Mouse (Mus musculus) kidney, postnatal 14 days (tissue): ENCODE data around the gene Msantd3.

Experiments
- DNase-seq: peaks from one replicate; pipeline ENCODE4 v3.0.0; 2022; ENCODE audit warnings: mixed read lengths

Msantd3 gene

GRCm38 (mm10) chr4:48559652-48560051, 19.9 kb downstream of the Msantd3 start:
- DNase-seq, result no peak

DNA sequence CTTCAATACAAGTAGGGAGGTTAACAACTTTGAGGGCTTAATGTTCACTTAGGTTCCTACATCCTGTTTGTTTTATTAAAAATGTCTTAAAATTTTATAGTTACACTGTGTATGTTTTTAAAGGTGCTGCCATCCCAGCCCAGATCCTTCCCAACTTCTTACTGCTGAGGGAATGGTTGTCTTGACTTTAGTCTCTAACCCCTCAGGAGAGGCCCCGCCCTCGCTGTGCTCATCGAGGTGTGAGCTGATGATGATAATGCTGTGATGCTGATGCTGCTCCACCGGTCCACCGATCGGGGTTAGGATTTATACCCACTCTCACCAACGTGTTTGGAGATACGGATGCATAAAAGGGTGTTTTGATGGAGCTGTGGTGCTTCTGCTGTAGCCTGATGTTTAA, 22.1 kb downstream of the Msantd3 start:
- no peak for DNase-seq

GRCm38 (mm10) chr4:48564962-48565361, 25.2 kb downstream of the Msantd3 start:
- DNase-seq, result no peak

DNA sequence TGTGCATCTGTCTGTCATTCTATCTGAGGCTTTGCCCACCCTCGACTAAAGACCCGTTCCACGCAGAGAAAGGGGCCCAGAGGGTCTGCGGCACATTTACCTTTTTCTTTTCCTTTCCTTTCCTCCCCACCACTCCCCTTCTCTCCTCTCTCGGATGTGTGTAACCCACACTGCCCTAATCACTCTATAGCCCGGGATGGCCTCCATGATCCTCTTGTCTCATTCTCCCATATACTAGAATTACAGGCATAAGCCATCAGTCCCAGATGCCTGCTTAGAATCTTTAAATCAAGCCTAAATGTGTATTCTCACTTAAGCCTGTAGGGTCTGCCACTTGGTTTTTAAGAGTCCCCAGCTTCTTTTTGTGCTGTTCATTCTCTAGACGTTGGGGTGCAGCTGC, 36.6 kb downstream of the Msantd3 start:
- DNase-seq, result no peak

DNA sequence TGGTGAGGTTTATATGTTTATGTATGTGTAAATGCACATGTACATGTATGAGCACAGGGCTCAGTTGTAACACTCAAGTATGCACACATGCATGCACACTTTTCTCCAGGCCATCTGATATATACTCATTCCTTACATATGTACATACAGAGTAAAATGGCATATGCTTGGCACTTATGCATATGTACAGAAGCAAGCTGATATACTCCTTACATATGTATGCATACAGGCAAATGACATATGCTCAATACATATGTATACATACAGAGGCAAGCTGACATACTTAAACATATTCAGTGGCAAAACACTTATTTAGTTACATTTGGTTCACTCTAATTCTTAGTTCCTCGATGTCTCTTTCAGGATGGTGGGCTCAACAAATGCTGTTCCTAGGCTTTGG, 38.1 kb downstream of the Msantd3 start:
- DNase-seq, result no peak

GRCm38 (mm10) chr4:48578399-48578798, 38.7 kb downstream of the Msantd3 start:
- DNase-seq, result no peak

- DNase-seq, result no peak
These were observed 39.9 kb downstream of the Msantd3 start for GRCm38 (mm10) chr4:48579475-48580110.

- DNase-seq, result no peak
These were observed 41.5 kb downstream of the Msantd3 start for GRCm38 (mm10) chr4:48581201-48581600.

DNA sequence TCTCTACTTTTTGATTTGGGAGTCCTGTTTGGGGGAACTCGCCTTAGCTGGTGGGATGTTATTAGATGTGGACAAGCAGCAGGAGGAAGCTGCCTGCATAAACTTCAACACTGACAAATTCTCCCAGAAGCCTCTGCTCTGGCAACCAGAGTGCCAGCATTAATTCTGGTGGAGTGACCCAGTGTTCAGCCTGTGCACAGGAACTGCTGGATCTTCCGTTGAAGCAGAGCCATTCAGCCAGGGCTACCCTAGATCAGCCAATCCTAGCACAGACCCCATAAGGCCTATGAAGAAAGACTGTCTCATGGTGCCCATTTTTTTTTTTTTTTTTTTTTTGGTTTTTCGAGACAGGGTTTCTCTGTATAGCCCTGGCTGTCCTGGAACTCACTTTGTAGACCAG, 42.3 kb downstream of the Msantd3 start:
- DNase-seq, result no peak

GRCm38 (mm10) chr4:48582941-48583340, 43.2 kb downstream of the Msantd3 start:
- DNase-seq, result no peak

- peak; percentile 53 for DNase-seq
These were observed 44.9 kb downstream of the Msantd3 start, which contains the start of gene Tmeff1 for GRCm38 (mm10) chr4:48584421-48585240. Tmeff1 (plus strand) TSS chr4:48585174.

DNA sequence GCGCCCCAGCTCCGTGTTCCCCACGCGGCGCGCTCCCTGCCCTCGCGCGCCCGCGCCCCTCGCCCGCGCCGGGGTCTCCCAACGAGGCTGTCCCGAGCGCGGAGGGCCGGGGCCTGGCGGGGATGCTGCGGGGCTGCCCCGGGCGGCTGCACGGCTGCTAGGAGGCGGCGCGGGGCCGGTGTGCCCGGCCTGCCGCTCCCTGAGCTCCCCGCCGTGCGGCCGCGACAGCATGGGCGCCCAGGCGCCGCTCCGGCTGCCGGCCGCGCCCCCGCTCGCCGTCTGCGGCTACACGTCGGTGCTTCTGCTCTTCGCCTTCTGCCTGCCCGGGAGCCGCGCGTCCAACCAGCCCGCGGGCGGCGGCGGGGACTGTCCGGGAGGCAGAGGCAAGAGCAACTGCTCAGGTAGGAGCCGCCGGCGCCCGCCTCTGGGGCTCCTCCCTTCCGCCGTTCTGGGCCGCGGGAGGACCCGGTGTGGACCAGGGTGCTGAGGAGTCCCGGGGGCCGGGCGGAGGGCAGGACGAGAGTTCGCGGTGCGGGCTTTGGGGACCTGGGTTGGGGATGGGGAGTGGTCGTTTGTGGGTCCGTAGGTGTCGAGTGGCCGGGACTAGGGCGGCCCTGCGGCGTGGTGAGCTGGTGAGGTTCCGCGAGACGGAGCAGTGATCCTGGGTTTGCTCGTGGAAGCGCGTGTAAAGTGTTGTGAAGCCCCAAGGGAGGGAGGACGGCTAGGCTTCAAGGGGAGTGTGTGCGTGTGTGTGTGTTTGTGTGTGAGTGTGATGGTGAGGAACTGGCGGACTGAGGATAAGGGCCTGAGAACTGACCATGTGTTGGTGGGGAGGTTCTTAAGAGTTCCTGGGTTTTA, 45.7 kb downstream of the Msantd3 start:
- peak; percentile 55 for DNase-seq

DNA sequence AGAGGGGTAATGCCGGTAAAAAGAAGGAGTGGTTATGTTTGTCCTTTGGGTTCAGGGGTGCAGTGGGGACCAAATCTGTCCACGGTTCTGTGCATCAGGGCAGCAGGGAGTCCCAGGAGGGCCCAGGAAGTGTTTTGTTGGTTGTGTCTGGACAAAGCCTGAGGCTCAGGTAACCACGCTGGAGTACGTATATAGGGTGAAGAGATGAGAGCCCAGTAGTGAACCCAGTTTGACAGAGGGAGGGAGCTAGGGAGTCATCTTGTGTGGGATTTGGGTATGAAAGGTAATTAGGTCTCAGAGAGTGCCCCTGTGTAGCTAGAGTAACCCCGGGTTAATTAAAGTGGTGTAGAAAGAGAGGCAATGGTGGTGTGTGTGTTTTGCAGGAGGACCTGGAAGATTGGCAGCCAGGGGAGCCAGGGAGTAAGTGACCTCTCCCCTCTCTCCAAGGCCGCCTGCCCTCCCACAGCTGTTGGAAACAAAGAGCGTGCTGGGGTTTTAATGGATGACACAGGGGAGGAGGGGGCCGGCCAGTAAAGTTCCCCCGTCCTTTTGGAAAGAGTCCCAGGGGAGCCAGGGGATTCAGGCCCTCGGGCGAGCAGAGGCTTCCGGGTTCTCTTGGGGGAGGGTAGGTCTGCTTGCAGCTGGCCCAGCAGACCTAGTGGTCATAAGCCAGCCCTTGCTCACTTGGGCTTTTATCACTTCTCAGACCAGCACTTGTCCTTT, 46.5 kb downstream of the Msantd3 start:
- peak; percentile 46 for DNase-seq

DNA sequence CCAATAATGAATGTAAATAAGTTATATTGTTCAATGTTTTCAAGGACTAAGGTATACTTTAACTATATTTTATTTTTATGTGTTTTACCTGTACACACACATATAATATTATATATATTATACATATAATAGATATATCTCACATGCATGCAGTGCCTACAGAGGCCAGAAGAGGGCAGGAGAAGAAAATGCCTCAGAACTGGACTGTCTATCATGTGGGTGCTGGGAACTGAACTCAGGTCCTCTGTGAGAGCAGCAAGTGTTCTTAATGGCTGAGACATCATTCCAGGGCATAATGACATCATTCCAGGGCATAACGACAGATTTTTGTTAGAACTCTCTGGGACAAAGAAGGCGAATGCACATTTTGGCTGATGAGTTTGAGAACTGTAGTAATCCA, 47.8 kb downstream of the Msantd3 start:
- DNase-seq, result no peak

GRCm38 (mm10) chr4:48588576-48588975, 48.8 kb downstream of the Msantd3 start:
- DNase-seq, result no peak

DNA sequence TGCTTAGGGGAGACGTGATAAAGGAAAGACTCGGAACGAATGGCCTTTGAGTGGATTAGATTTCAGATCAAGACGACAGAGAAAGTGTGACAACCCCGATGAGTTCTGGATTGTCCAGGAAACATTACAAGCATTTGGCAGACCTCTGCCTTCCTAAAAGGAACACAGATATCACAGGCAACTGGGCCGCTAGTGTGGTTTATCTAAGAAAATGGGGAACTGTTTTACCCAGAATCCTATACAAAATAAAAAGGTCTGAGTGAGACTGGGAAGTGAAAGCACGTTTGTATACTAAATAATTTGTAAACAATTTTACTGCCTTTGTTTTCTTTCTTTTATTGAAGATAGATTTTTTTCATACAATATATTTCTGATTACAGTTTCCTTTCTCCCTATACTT, 51.1 kb downstream of the Msantd3 start:
- no peak for DNase-seq

DNA sequence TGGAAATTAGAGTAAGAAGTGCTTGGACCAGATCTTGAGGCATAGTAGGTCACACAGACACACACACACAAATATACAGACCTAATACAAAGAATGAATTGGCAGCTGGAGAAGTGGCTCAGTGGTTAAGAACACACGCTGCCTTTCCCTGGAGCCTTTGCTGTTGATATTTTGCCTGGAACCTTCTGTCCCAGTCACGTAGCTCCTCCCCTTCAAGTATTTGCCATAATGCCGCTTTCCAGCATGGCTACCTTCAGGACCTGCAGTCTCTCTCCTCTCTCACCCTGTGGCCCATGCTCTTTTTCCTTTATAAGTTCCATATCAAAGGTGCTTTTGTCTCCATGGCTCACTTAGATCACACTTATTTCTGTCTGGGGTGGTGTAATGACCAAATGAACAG, 51.7 kb downstream of the Msantd3 start:
- DNase-seq, result no peak

- no peak for DNase-seq
These were observed 52.6 kb downstream of the Msantd3 start for GRCm38 (mm10) chr4:48592328-48592727.

- no peak for DNase-seq
These were observed 53.1 kb downstream of the Msantd3 start for GRCm38 (mm10) chr4:48592844-48593243.

DNA sequence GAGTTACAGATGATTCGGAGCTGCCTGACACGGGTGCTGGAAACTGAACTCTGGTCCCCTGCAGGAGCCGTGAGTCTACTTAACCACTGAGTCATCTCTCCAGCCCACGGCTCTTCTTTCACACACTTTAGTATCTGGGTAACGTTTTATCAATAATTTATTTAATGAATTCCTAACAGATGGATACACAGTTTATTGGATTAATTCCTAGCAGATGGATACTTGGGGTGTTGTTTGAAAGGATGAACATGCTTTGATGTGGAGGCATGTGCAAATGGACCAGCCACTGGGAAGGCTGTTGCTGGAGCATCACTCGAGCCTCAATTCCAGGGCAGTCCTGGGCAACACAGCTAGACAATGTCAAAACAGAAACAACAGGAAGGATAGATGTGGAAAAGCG, 56.4 kb downstream of the Msantd3 start:
- DNase-seq, result no peak

GRCm38 (mm10) chr4:48605650-48606049, 65.9 kb downstream of the Msantd3 start:
- DNase-seq, result no peak

GRCm38 (mm10) chr4:48609485-48609884, 69.8 kb downstream of the Msantd3 start:
- DNase-seq, result no peak

DNA sequence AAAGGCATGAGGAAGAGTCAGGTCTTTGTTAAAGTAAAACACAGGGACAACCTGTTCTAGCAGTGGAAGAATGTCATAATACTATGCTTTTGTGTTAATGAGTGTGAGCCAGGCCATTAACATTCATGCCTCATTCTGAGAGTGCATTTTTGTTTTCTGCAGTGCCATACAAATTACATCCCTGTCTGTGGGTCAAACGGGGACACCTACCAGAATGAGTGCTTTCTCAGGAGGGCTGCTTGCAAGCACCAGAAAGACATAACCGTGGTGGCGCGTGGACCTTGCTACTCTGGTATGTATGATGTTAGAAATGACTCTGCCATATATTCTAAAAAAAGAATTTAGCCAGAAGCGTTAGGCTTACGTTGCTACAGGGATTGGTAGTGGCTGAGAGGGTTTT, 70.5 kb downstream of the Msantd3 start:
- no peak for DNase-seq
